Mouse (Mus musculus): ENCODE measurements at regions not wholly inside any gene's neighbourhood (a gene's known extent, or its start where the extent isn't known, plus 50 kb on each side); places are given as distances from the start of the nearest gene placed in this dataset.

DNA sequence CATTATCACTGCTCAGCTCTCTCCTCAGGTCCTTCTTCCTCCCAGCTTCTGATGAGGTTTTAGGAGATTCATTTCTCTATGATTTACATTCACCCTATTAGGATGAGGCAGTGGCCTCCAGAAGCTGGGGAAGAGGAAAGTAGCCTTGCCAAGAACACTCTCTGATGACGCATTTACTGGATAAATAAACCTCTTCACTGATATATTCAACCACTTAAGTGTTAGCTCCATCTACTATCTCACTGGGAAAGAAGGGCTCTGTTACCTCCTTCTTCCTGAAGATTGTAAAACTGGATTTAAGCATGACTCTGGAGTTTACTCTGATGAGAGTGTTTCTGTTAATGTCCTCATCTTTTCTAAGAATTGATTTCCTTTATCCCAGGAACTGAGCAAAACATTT is 338.2 kb upstream of the Arrdc3 start:
- Histone ChIP-seq H3K9ac (ENCODE audit: low read depth, low read length) (no peak overlapping the region), H3K4me1 (replicated peaks; ENCODE audit: control insufficient read depth, insufficient read depth, low read length) (no peaks in the 10 kb centered on the region), H3K4me3 (ENCODE audit: low read depth, low read length) (no peak overlapping the region), H3K9me3 (ENCODE audit: control insufficient read depth) (no peaks in the 10 kb centered on the region), H3K27ac (ENCODE audit: low read depth, low read length) (no peak overlapping the region), H3K27me3 (replicated peaks; ENCODE audit: control insufficient read depth, insufficient read depth, low read length) (no peaks in the 10 kb centered on the region), H3K36me3 (ENCODE audit: control insufficient read depth, insufficient read depth) (no peaks in the 10 kb centered on the region), H3K4me2 (replicated peaks; ENCODE audit: low read depth) (no peak overlapping the region)
- peak; percentile 38; the same call in 1 of the 2 replicates for ATAC-seq
- no peak for TF ChIP-seq CTCF (IDR thresholded peaks at IDR 0.05; ENCODE audit: low read depth)
- 49% methylated on average over 1 of the region's 1 CpGs for WGBS

- Histone ChIP-seq H3K9ac (ENCODE audit: low read depth, low read length) (no peak overlapping the region), H3K27me3 (replicated peaks; ENCODE audit: control insufficient read depth, insufficient read depth, low read length) (no peaks in the 10 kb centered on the region), H3K27ac (ENCODE audit: low read depth, low read length) (no peak overlapping the region), H3K4me3 (ENCODE audit: low read depth, low read length) (no peak overlapping the region), H3K9me3 (ENCODE audit: control insufficient read depth) (no peaks in the 10 kb centered on the region), H3K4me2 (replicated peaks; ENCODE audit: low read depth) (no peak overlapping the region), H3K4me1 (replicated peaks; ENCODE audit: control insufficient read depth, insufficient read depth, low read length) (no peaks in the 10 kb centered on the region), H3K36me3 (ENCODE audit: control insufficient read depth, insufficient read depth) (no peaks in the 10 kb centered on the region)
- no peak for ATAC-seq
- TF ChIP-seq CTCF (IDR thresholded peaks at IDR 0.05; ENCODE audit: low read depth), result no peak
Measured at GRCm38 (mm10) chr13:80557156-80557555, 326.0 kb upstream of the Arrdc3 start.

Measured in intestine, postnatal 0 days (tissue).